Mouse (Mus musculus) cortical plate, adult 2 months (tissue): ENCODE data around the gene Fam136a. TPM values are rescaled to one million over a fixed set of nuclear protein-coding genes. Genes with fewer than 3 reads are reported as not detected.

Experiments used
- H3K27ac ChIP-seq: fragments of 200-500 bp; 2 replicates; pipeline ENCODE4 v1.5.1; 2012; ENCODE audit warnings: low read length, control low read depth, inconsistent platforms; ENCODE audit not compliant: insufficient read depth
- H3K4me1 ChIP-seq: fragments of 200-500 bp; 2 replicates; pipeline ENCODE4 v1.6.1; 2011; ENCODE audit warnings: low read length; ENCODE audit not compliant: control insufficient read depth, insufficient read depth
- H3K4me3 ChIP-seq: fragments of 200-500 bp; 2 replicates; pipeline ENCODE4 v1.5.1; 2011; ENCODE audit warnings: mild to moderate bottlenecking, low read length, control low read depth; ENCODE audit not compliant: insufficient read depth
- CTCF ChIP-seq: fragments of 200-500 bp; IDR thresholded peaks from 2 replicates; pipeline ENCODE4 v1.5.1; 2011; ENCODE audit warnings: mild to moderate bottlenecking, control low read depth, low read length; ENCODE audit not compliant: insufficient read depth; ENCODE audit errors: extremely low read depth
- POLR2A ChIP-seq: fragments of 200-500 bp; IDR thresholded peaks from 2 replicates; pipeline ENCODE4 v1.6.1; 2011; ENCODE audit warnings: mild to moderate bottlenecking, low read length, control low read depth; ENCODE audit not compliant: insufficient read depth; ENCODE audit errors: extremely low read depth
- polyA plus RNA-seq: library from polyadenylated mRNA; depleted of rRNA; stranded (reverse); fragments of >200 nt; gene quantifications from 2 replicates; pipeline ENCODE4 v1.2.3, GENCODE M21; 2012

Gene Fam136a
- polyA plus RNA-seq, 1 experiment: 24.8 TPM

- H3K4me1 ChIP-seq: no peaks in the 10 kb centered on the region
- H3K27ac ChIP-seq: no peak overlapping the region
- H3K4me3 ChIP-seq: peak overlapping the region; percentile 60
- TF ChIP-seq POLR2A (no peak), CTCF (peak; percentile 97)
Measured at GRCm38 (mm10) chr6:86364442-86365141, 854 bp upstream of the Fam136a start.

GRCm38 (mm10) chr6:86366125-86366852, 843 bp downstream of the Fam136a start:
- TF ChIP-seq CTCF (no peak), POLR2A (no peak)
- Histone ChIP-seq H3K27ac (peak overlapping the region; percentile 61), H3K4me3 (peak overlapping the region; percentile 60), H3K4me1 (0 out of 2 replicates have a peak, but pooled peaks cover 2% of the 10 kb centered on the region)

GRCm38 (mm10) chr6:86366853-86367249, 1.4 kb downstream of the Fam136a start:
- Histone ChIP-seq H3K27ac (no peak overlapping the region), H3K4me1 (0 out of 2 replicates have a peak, but pooled peaks cover 2% of the 10 kb centered on the region), H3K4me3 (no peak overlapping the region; the same call in 1 of the 2 replicates)
- TF ChIP-seq CTCF (no peak), POLR2A (no peak)

GRCm38 (mm10) chr6:86368479-86368878, 3.0 kb downstream of the Fam136a start:
- TF ChIP-seq CTCF (no peak), POLR2A (no peak)
- Histone ChIP-seq H3K27ac (no peak overlapping the region), H3K4me3 (no peak overlapping the region), H3K4me1 (0 out of 2 replicates have a peak, but pooled peaks cover 2% of the 10 kb centered on the region)

GRCm38 (mm10) chr6:86370093-86370713, 4.8 kb downstream of the Fam136a start:
- Histone ChIP-seq H3K4me3 (no peak overlapping the region; the same call in 1 of the 2 replicates), H3K27ac (no peak overlapping the region), H3K4me1 (0 out of 2 replicates have a peak, but pooled peaks cover 2% of the 10 kb centered on the region)
- no peak for TF ChIP-seq POLR2A
- TF ChIP-seq CTCF: no peak

- H3K4me3 ChIP-seq: peak within 1 kb of the TSS; percentile 80
- TF ChIP-seq CTCF: no peak
- TF ChIP-seq POLR2A: no peak
- H3K4me1 ChIP-seq: 0 out of 2 replicates have a peak, but pooled peaks cover 2% of the 10 kb centered on the region
- peak within 1 kb of the TSS; percentile 19; the same call in 1 of the 2 replicates for H3K27ac ChIP-seq
Measured at GRCm38 (mm10) chr6:86370764-86371339, 5.4 kb downstream of the Fam136a start, which contains the start of gene Snrpg. Snrpg (plus strand) TSS chr6:86371304.

GRCm38 (mm10) chr6:86371340-86371911, 6.0 kb downstream of the Fam136a start:
- Histone ChIP-seq H3K4me1 (0 out of 2 replicates have a peak, but pooled peaks cover 2% of the 10 kb centered on the region), H3K4me3 (peak overlapping the region; percentile 80), H3K27ac (no peak overlapping the region)
- TF ChIP-seq CTCF (no peak), POLR2A (peak; percentile 97)

- no peak overlapping the region for H3K27ac ChIP-seq
- peak overlapping the region; percentile 80 for H3K4me3 ChIP-seq
- TF ChIP-seq CTCF: no peak
- no peak for TF ChIP-seq POLR2A
Measured at GRCm38 (mm10) chr6:86371950-86372516, 6.6 kb downstream of the Fam136a start.

More at GRCm38 (mm10) chr6:86371950-86372516, 6.6 kb downstream of the Fam136a start:
- H3K4me1 ChIP-seq: 0 out of 2 replicates have a peak, but pooled peaks cover 2% of the 10 kb centered on the region
